Mouse (Mus musculus) limb, embryonic 11.5 days (tissue): ENCODE measurements at regions not wholly inside any gene's neighbourhood (a gene's known extent, or its start where the extent isn't known, plus 50 kb on each side); places are given as distances from the start of the nearest gene placed in this dataset.

Experiments used
- ATAC-seq: fragments of 200-750 bp; cut with Nextera tagmentation; 2 replicates; pipeline ENCODE4 v1.8.0; 2017; ENCODE audit warnings: low read depth; ENCODE audit not compliant: insufficient number of reproducible peaks, low FRiP score, low TSS enrichment
- DNase-seq: peaks from one replicate; pipeline ENCODE4 v3.0.0-alpha.2; 2015; ENCODE audit warnings: low spot score
- H3K27ac ChIP-seq: fragments of 300-500 bp; sonication (generic); replicated peaks from 2 replicates; pipeline ENCODE4 v1.5.1; 2014; ENCODE audit warnings: low read depth, mild to moderate bottlenecking, low read length
- H3K27me3 ChIP-seq: fragments of 300-500 bp; sonication (generic); 2 replicates; pipeline ENCODE4 v1.6.1; 2014; ENCODE audit warnings: mild to moderate bottlenecking, low read length, mixed read lengths; ENCODE audit not compliant: control insufficient read depth, insufficient read depth
- H3K36me3 ChIP-seq: fragments of 300-500 bp; sonication (generic); 2 replicates; pipeline ENCODE4 v1.6.1; 2014; ENCODE audit warnings: mild to moderate bottlenecking, low read length, moderate library complexity, mixed read lengths; ENCODE audit not compliant: control insufficient read depth, insufficient read depth
- H3K4me1 ChIP-seq: fragments of 300-500 bp; sonication (generic); 2 replicates; pipeline ENCODE4 v1.6.1; 2014; ENCODE audit warnings: low read length, mixed read lengths; ENCODE audit not compliant: control insufficient read depth, insufficient read depth
- H3K4me2 ChIP-seq: fragments of 300-500 bp; sonication (generic); 2 replicates; pipeline ENCODE4 v1.6.1; 2014; ENCODE audit warnings: low read depth, mild to moderate bottlenecking, moderate library complexity; ENCODE audit not compliant: severe bottlenecking
- H3K4me3 ChIP-seq: fragments of 300-500 bp; sonication (generic); 2 replicates; pipeline ENCODE4 v1.5.1; 2014; ENCODE audit warnings: low read depth, low read length
- H3K9ac ChIP-seq: fragments of 300-500 bp; sonication (generic); 2 replicates; pipeline ENCODE4 v1.6.1; 2014; ENCODE audit warnings: mild to moderate bottlenecking, low read length
- H3K9me3 ChIP-seq: fragments of 300-500 bp; sonication (generic); 2 replicates; pipeline ENCODE4 v1.6.1; 2016; ENCODE audit warnings: low read length; ENCODE audit not compliant: control insufficient read depth
- whole genome bisulfite sequencing: fragments of 180-500 bp; shearing (Covaris S2); extraction: QIAGEN DNeasy Blood & Tissue Kit; methylation state at CpG from one replicate; pipeline ENCODE4 v1.1.7; 2014; 5-methylcytosine and 5-hydroxymethylcytosine counted together

GRCm38 (mm10) chr15:60096131-60096530 lies 79.7 kb upstream of the 4933412E24Rik start:
- WGBS: 85% methylated on average over 4 of the region's 4 CpGs
- Histone ChIP-seq H3K4me2 (no peak overlapping the region), H3K27me3 (no peaks in the 10 kb centered on the region), H3K36me3 (no peaks in the 10 kb centered on the region), H3K4me3 (no peak overlapping the region), H3K27ac (no peak overlapping the region), H3K9me3 (no peaks in the 10 kb centered on the region), H3K4me1 (no peaks in the 10 kb centered on the region), H3K9ac (no peak overlapping the region)
- DNase-seq (no peak), ATAC-seq (no peak)

GRCm38 (mm10) chr15:60089921-60090320 lies 73.5 kb upstream of the 4933412E24Rik start:
- Histone ChIP-seq H3K36me3 (no peaks in the 10 kb centered on the region), H3K4me1 (no peaks in the 10 kb centered on the region), H3K4me3 (no peak overlapping the region), H3K9ac (no peak overlapping the region), H3K9me3 (no peaks in the 10 kb centered on the region), H3K27ac (no peak overlapping the region), H3K27me3 (no peaks in the 10 kb centered on the region), H3K4me2 (no peak overlapping the region)
- WGBS: 93% methylated on average over 5 of the region's 5 CpGs
- DNase-seq (no peak), ATAC-seq (no peak)

- Histone ChIP-seq H3K36me3 (no peaks in the 10 kb centered on the region), H3K9ac (no peak overlapping the region), H3K27ac (no peak overlapping the region), H3K4me2 (no peak overlapping the region), H3K27me3 (no peaks in the 10 kb centered on the region), H3K4me1 (no peaks in the 10 kb centered on the region), H3K4me3 (no peak overlapping the region), H3K9me3 (no peaks in the 10 kb centered on the region)
- no peak for ATAC-seq
- WGBS: 83% methylated on average over 10 of the region's 10 CpGs
- DNase-seq: no peak
These were observed 72.8 kb upstream of the 4933412E24Rik start for GRCm38 (mm10) chr15:60088964-60089899.
